Mouse (Mus musculus) T-helper 2 cell (primary cell): Measurements from ENCODE around the gene Noxa1.

Experiments
- in situ Hi-C: fragments of 300-600 bp; cut with MboI, MseI; formaldehyde crosslinking; loops from one replicate; pipeline ENCODE4 v1.15.1; 2025; ENCODE audit warnings: high pct_unique_total_duplicates

Gene Noxa1

DNA sequence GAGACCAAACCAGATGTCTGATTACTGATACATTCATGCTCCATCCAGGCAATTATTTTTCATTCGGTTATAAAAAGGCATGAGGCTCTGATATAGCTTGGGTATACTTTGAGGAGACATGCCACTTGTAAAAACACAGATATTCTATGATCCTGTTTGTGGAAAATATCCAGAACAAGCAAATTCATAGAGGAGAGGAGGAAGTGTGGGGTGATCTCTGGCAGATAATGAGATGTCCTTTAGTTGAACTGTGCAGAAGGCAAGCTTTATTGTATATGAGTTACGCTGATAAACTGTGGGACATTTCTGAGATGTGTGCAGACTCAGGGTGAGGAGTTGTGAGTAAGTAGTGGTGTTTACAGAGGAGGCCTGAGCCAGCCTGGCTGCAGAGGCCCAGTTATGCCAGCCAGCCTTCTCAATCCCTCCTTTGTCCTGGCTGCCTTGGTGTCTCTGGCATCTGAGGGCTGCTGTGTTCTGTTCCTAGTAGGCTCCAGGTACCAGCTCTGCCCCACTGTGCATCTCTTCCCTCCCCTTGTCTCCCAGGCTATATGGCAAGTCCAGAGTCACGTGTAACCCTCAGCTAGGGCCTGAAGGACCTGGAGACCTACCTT, 3.2 kb upstream of the Noxa1 start:
- in situ Hi-C loops: no loop called here

DNA sequence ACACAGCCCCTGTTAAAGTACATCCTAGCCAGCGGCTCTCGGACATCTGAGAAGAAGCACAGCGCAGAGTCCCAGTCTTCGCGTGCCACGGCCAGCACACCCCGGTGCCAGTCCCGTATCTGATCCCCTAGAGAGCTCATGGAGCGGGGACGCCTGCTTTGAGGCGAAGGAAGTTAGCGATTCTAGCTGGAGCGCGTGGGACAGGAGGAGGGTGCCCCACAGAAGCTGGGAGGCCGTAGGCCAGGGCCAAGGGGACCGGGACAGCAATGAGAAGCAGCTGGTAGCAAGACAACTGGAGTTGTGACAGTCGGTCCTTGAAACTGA, 202 bp downstream of the Noxa1 start:
- in situ Hi-C loops: no loop called here

DNA sequence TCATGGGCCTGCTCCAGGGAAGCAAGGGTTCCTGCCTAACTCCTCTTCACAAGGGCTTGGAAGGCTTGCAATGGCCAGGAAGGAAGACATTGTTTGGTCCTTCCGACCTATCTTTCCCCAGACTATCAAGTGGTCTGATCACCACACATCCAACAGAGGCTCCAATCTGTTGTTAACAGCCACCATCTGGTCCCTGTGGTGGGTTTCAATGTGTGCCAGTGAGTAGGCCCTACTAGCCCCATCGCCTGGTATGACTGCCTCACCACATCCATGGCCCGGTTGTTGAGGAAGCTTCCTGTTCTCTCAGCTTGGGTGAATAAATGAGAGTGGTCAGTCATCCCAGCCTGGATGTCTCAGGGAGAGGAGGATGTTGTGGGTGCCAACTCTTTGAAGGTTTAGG, 6.3 kb downstream of the Noxa1 start:
- in situ Hi-C loops: no loop called here

DNA sequence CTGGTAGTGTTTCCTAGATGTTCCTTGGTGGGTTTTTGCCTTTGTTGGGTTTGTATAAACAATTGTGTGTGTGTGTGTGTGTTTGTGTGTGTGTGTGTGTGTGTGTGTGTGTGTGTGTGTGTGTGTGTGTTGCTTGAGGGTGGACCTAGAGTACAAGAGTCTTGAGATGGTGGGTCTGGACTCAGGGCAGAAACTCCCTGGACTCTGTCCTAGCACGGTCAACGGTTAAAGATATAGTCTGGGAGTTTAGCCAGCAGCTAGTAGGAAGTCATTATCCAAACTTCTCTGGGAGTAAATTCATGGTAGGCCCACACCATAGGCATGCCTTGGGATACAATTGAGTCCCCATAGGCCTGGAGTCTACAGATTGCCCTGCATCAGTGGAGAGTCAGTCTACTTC, 7.1 kb downstream of the Noxa1 start:
- in situ Hi-C loops: no loop called here

DNA sequence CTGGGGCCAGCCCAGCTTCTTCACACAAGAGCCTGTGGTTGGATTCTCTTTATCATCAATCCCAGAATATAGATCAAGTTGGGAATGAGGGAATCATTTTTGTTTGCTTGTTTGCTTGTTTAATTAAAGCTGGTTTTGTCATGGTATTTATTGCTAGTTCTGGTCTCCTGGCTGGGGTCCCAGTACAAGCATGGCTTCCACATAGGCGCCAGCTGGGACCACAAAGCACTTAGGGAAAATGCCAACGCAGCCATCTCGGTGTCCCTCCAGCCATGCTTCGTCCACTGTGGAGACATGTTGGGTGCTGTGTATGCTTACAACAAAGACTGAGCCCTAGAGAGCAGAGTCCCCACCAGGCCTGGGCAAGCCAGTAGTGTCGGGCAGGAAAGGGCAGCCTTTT, 9.4 kb downstream of the Noxa1 start:
- in situ Hi-C loops: no loop called here

DNA sequence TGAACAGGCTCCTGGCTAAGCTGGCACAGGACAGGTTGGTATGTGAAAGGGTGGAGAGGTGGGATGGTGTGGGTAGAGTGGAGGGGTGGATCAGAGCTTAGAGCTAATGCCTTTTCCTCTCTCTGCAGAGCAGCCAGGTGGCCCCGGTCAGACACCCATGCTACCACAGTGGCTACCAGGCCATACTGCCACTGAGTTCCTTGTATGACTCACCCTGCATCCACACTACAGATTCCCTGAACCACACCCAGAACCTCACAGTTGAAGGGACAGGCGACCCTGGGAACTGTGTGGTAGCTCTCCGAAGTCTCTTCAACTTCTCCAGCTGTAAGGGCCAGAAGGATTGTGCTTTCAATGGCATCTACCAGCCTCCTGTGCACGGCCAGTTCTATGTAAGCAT, 11.3 kb downstream of the Noxa1 start:
- in situ Hi-C loops: no loop called here

DNA sequence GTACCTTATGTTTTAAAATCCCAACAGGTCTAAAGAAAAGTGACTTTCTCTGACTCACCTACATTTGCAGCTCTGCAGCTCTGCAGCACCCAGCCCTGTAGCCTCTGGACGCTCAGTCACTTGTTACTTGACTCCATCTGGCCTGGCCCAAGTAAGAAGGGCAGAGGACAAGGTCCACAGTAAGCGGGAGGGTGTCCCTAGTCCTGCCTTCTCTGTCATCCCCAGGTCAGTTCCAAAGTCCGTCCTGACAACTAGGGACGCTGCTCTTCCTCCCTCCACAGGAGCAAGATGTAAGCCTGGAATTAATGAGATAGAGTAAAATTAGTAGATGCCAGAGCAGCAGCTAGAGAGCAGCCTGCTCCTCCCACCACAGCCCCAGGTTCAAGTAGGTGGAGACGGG, 14.9 kb downstream of the Noxa1 start, which contains the start of gene Entpd8:
Entpd8 (plus strand) TSS at position 229 of the 400 bp plus-strand sequence.
- in situ Hi-C loops: no loop called here

DNA sequence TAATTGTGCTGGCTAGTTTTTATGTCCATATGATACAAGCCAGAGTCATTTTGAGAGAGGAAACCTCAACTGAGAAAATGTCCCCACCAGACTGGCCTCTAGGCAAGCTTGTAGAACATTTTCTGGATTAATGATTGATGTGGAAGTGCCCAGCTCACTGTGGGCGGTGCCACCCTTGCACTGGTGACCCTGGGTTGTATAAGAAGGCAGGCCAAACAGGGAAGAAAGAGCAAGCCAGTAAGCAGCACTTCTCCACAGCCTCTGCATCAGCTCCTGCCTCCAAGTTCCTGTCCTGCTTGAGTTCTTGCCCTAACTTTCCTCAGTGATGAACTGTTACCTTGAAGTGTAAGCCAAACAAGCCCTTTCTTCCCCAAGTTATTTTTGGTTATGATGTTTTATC, 16.0 kb downstream of the Noxa1 start:
- in situ Hi-C loops: no loop called here

DNA sequence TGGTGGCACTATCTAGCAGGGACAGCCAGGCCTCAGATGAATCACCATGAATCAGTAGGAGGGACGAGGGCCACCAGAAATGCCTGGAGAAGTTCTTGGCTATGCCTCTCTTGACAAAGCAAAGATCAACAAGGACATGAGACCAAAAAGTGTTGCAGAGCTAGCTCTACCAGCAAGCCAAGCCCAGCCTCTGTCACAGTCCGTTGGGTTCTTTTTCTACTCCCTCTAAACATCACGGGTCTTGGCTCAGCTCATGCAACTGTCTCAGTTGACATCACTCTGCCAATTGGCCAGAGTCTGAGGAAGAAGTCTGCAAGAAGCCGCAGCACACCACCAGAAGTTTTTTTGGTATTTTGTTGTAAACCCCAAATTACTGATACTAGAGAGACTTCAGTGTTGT, 19.4 kb downstream of the Noxa1 start:
- in situ Hi-C loops: no loop called here

DNA sequence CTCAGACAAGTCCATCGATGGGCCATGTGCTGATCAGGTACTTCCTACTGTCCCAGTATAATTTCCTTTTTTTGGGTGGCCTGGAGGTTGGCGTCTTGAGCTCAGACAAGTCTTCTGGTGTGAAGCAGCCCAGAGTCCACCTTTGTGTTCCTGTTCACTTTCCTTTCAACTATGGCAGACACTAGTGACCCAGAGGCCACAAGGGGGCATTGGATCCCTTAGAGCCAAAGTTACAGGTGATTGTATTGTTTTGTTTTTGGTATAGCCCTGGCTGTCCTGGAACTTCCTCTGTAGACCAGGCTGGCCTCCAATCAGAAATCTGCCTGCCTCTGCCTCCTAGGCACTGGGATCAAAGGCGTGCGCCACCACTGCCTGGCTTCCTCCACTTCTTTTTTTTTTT, 22.6 kb downstream of the Noxa1 start:
- in situ Hi-C loops: no loop called here

DNA sequence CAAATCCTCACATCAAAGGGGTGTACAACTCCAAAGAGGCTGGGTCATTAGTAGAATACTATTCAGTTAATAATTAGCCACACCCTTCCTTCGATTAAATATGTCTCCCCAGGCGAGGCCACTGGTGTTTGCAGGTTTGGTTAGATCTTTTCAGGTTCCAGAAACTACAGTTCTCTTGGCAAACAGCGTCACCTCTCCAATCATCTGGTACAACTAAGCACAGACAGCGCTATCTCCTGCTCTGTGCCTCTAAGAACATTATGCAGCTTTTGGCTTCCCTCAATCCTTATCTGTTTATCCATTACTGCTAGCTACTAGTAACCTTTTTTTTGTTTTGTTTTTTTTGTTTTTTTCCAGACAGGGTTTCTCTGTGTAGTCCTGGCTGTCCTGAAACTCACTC, 25.4 kb downstream of the Noxa1 start:
- in situ Hi-C loops: no loop called here

DNA sequence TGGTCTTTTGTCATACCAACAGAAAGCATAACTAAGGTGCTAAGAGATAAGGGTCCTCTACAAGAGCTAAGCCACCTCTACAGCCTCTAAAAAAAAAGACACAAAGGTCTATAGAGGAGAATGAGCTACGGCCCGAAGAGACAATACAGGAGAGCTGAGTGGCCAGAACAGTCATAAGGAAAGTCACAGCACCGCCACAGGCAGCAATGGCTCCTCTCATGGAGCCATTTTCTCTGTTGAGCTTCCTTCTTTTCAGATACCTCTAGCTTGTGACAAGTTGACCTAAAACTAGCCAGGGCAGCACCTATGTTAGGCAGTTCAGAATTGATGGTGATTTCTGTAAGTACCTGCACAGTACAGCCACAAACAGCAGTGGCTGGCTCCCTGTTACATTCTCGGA, 28.4 kb downstream of the Noxa1 start:
- in situ Hi-C loops: no loop called here

DNA sequence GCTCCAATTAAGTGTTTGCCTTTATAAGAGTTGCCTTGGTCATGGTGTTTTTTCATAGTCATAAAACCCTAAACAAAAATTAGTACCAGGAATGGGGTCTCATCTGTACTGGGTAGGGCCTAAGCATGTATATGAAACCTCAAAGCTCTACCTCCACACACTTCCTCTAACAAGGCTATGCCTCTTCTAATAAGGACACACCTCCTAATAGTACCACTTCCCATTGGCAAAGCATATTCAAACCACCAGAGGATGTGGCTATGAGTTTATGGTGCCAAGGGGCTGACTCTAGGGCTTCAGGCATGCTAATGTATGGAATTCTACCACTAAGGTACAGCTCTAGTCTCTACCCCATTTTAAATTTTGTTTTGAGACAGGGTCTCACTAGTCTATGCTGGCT, 29.4 kb downstream of the Noxa1 start:
- in situ Hi-C loops: no loop called here

DNA sequence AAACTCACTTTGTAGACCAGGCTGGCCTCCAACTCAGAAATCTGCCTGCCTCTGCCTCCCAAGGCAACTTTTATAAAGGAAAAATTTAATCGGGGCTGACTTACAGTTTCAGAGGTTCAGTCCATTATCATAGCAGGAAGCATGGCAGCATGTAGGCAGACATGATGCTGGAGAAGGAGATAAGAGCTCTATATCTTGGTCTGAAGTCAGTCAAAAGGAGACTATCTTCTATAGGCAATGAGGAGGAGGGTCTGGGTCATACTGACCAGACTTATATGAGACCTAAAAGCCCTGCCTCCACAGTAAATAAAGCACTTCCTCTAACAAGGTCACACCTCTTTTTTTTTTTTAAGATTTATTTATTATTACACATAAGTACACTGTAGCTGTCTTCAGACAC, 30.7 kb downstream of the Noxa1 start:
- in situ Hi-C loops: no loop called here

DNA sequence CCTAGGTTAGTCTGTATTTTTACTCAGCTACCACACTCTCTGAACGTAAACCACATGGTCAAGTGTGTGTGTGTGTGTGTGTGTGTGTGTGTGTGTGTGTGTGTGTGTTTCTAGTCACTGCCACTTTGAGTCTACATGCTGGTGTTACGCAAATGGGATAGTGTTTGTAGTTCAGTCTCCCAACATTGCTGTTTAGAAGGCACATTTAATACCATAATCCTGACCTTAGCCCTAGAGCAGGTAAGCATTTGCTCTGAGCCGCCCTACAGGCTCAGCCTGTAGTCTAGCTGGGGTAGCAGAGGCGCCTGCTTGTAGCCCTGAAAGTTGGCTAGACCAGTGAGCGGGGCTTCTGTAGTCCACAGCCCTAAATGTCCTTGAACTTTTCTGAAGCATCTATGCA, 31.4 kb downstream of the Noxa1 start:
- in situ Hi-C loops: no loop called here

DNA sequence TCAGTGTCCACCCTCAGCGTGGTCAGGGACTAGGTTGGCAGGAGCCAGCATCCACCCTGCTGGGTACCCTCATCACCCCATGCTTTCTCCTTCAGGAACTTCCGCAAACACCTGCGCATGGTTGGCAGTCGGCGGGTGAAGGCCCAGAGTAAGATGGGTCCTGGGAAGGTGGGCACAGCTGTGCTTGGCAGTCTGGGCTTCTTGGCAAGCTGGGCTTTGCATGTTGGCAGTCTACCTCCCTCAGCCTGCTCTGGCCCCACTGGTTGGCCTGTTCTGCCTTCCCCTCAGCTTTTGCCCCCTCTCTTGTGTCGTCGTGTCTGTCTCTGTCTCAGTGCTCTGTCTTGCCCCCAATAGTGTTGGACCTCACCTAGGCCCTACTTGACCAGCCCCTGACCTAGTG, 36.0 kb downstream of the Noxa1 start:
- in situ Hi-C loops: no loop called here

DNA sequence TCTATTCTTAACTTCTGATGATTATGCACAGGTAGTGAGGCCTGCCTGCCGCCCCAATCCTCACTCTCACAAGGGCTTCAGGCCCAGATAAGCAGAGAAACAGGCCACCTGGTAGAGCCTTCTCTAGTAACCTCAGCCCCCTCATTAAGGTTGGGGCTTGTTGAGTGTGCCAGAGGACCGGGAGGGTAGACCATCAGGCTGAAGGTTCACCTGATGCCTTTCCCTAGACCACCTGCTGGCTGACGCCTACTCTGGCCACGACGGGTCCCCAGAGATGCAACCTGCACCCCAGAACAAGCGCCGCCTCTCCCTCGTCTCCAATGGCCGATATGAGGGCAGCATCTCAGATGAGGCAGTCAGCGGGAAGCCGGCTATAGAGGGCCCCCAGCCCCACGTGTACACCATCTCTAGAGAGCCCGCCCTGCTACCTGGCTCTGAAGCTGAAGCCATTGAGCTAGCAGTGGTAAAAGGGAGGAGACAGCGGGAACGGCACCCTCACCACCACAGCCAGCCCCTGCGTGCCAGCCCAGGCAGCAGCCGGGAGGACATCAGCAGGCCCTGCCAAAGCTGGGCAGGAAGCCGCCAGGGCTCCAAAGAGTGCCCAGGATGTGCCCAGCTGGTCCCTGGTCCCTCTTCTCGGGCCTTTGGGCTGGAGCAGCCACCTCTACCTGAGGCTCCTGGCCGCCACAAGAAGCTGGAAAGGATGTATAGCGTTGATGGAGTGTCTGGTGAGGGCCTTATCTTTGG, 39.4 kb downstream of the Noxa1 start:
- in situ Hi-C loops: no loop called here

DNA sequence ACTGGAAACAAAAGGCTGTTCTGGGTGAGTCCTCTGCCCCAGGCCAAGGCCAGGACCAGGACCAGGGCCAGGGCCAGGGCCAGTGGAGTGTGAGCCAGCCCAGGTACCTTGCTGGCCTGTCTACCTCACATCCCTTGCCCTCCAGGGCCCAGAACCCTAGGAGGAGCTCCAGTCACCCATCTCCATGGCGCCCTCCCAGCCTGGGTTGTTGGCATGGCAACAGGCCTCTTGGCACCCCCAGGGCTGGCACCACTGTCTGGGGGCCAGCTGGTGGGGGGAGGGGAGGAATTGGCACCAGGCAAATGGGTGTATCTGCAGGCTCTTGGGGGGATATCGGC, 39.9 kb downstream of the Noxa1 start:
- in situ Hi-C loops: no loop called here

DNA sequence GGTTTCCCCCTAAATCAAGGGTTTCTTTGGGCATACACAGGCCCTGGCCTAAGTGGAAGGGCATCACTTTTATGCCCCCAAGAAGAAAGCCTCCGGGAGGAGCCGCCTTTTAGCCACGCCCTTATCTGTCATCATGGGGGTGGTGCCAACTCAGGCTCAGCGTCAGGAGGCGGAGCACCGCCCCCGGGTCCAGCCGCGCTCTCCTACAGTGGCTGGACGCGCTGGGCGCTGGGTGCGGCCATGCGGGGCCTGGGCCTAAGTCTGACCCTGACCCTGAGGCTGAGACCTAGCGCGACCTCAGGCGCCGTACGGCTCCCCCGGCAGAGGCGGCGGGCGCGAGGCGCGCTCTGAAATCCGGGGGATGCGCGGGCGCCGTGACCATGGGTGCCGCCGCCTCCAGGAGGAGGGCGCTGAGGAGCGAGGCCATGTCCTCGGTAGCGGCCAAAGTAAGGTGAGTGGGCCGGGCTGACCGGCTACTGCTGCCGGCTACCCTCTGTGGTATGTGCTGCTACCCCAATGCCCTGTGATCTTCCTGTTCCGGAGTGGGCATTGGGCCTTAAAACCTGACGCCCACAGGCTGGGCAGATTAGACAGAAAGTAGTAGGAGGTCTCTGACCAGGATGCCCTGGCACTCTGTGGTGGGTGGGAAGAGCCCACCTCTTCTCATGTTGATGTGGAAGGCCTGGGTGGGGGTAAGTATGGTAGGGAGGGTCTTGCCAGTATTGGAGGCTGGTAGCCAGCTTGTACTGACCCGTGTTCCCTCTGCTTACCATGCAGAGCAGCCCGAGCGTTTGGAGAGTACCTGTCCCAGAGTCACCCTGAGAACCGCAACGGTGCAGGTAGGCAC, 40.5 kb downstream of the Noxa1 start, which contains the start of gene Nsmf:
Nsmf (plus strand) TSS at position 135 of the 847 bp plus-strand sequence.
- in situ Hi-C loops: no loop called here

DNA sequence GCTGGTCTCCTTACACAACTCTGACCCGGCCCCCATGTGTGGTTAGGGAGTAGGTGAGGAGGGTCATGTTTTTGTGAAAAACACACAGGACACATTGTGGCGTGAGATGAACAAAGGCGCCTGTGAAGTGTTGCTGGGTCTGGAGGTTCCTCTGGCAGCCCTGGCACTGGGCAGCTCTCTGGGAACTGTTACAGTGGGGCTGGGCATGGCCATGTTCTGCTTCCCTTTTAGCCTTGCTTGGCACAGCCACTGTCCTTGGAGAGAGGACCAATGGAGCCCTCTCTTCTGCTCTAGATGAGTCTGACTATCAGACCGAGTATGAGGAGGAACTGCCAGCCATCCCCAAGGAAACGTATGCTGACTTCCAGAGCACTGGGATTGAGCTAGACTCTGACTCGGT, 41.8 kb downstream of the Noxa1 start:
- in situ Hi-C loops: no loop called here

DNA sequence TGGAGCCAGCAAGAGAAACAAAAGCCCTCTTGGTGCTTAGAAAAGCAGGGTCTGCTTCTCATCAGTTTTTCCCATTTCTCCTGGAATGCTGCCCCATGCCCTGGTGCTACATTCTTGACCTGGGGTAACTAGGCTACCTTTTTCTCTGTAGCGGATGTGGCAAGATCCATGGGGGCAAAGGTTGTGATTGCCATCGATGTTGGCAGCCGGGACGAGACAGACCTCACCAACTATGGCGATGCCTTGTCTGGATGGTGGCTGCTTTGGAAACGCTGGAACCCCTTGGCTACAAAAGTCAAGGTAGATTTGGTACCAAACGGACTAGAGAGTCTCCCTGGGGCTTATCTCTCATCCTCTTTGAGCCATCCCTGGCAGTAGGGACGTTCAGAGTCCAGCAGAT, 43.5 kb downstream of the Noxa1 start:
- in situ Hi-C loops: no loop called here

DNA sequence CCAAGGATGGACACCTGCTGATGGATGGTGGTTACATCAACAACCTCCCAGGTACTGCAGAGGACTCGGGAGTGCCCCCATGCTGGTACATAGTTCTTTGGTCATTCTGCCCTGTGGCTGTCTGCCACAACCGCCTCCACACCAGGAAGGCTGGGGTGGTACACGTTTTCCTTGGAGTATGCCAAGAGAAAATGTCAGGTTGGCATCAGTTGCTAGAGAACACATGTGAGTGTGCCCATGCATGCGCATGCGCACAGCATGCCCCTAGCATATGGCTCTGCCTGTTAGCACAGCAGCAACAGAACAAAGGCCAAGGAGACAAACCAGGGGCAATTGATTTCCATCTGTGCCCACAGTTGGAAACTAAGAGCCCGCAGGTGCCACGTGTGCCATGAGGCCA, 44.0 kb downstream of the Noxa1 start:
- in situ Hi-C loops: no loop called here

DNA sequence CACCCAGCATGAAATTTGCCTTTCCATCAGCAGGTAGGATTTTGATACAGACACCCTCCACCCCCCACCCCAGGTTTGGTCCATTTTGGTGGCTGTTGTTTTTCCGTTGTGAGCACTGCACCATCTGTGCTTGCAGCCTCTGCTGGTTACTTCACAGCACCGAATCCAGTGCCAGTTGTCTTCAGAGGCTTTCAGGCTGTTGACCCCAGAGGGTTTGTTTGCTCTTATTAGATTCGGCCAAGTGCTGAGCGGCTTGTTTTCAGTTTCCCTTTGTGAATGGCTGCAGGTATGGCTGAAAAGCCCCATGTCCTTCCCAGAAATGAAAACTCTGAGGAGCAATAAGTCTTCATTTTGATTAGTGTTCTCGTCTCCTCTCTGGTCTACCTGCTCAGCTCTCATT, 54.9 kb downstream of the Noxa1 start:
- in situ Hi-C loops: no loop called here
